Mouse (Mus musculus) CH12.LX (cell line): ENCODE measurements around the gene Xntrpc. TPM values are rescaled to one million over a fixed set of nuclear protein-coding genes. Genes with fewer than 3 reads are reported as not detected.

Experiments
- DNase-seq: peaks from one replicate; pipeline ENCODE4 v3.0.0-alpha.2; 2013; ENCODE audit errors: extremely low read depth
- H3K27ac ChIP-seq: 2 replicates; pipeline ENCODE4 v1.5.1; 2012; ENCODE audit warnings: low read depth, mild to moderate bottlenecking, control low read depth, moderate library complexity; ENCODE audit not compliant: insufficient read depth
- H3K27me3 ChIP-seq: replicated peaks from 2 replicates; pipeline ENCODE3; 2012; ENCODE audit warnings: inconsistent platforms
- H3K36me3 ChIP-seq, 2 experiments: replicated peaks in 1 of 2; 2 replicates each; pipeline versions ENCODE3 to v1.6.1; 2012; ENCODE audit warnings: inconsistent platforms in 1 of 2, low read length in 1 of 2, mild to moderate bottlenecking in 1 of 2, mixed read lengths in 1 of 2, moderate library complexity in 1 of 2; ENCODE audit not compliant: control insufficient read depth in 1 of 2, insufficient read depth in 1 of 2
- H3K4me1 ChIP-seq, 2 experiments: 2 replicates each; pipeline ENCODE4 v1.6.1; 2012; ENCODE audit warnings: inconsistent platforms in 1 of 2, moderate library complexity in 1 of 2; ENCODE audit not compliant: insufficient read depth in 2 of 2, control insufficient read depth in 1 of 2
- H3K4me2 ChIP-seq: 2 replicates; pipeline ENCODE4 v1.6.1; 2012; ENCODE audit warnings: low read depth, mild to moderate bottlenecking, control low read depth; ENCODE audit not compliant: poor library complexity, insufficient read depth, severe bottlenecking
- H3K4me3 ChIP-seq, 3 experiments: fragments of 150-350 bp in 1 of 3; sonication (generic) in 1 of 3; replicated peaks in 1 of 3; 2 replicates each; pipeline versions ENCODE3 to v1.5.1; 2011 to 2012; ENCODE audit warnings: low read depth in 2 of 3, low read length in 2 of 3, mild to moderate bottlenecking in 2 of 3, moderate library complexity in 2 of 3, control low read depth in 1 of 3, improper control_type of control experiment in 1 of 3, inconsistent platforms in 1 of 3, mixed read lengths in 1 of 3; ENCODE audit not compliant: poor library complexity in 1 of 3
- H3K79me2 ChIP-seq: replicated peaks from 2 replicates; pipeline ENCODE4 v1.6.1; 2012; ENCODE audit warnings: mild to moderate bottlenecking, moderate library complexity; ENCODE audit not compliant: control insufficient read depth, poor library complexity, insufficient read depth, severe bottlenecking; ENCODE audit errors: extremely low read depth
- H3K9ac ChIP-seq: 2 replicates; pipeline ENCODE4 v1.6.1; 2012; ENCODE audit warnings: low read depth, mild to moderate bottlenecking, control low read depth, moderate library complexity; ENCODE audit not compliant: insufficient read depth
- H3K9me3 ChIP-seq: replicated peaks from 2 replicates; pipeline ENCODE3; 2012; ENCODE audit warnings: low read length, inconsistent platforms, mixed read lengths
- BHLHE40 ChIP-seq: IDR thresholded peaks from 2 replicates; pipeline ENCODE4 v1.6.1; 2011; ENCODE audit warnings: mild to moderate bottlenecking, low read depth, low read length, improper control_type of control experiment
- CHD1 ChIP-seq: IDR thresholded peaks from 2 replicates; pipeline ENCODE4 v1.6.1; 2012; ENCODE audit warnings: low read depth, low read length, improper control_type of control experiment, inconsistent platforms
- CHD2 ChIP-seq: IDR thresholded peaks from 2 replicates; pipeline ENCODE4 v1.6.1; 2011; ENCODE audit warnings: low read length, improper control_type of control experiment
- CTCF ChIP-seq, 2 experiments: IDR thresholded peaks in 1 of 2; conservative IDR thresholded peaks in 1 of 2; 2 replicates each; pipeline ENCODE4 v1.5.1; 2011 to 2012; ENCODE audit warnings: low read depth in 2 of 2, low read length in 2 of 2, improper control_type of control experiment in 1 of 2, inconsistent platforms in 1 of 2, mild to moderate bottlenecking in 1 of 2, moderate library complexity in 1 of 2
- E2F4 ChIP-seq: IDR thresholded peaks from 2 replicates; pipeline ENCODE4 v1.6.1; 2011; ENCODE audit warnings: low read depth, low read length, improper control_type of control experiment; ENCODE audit not compliant: insufficient replicate concordance
- EP300 ChIP-seq: IDR thresholded peaks from 2 replicates; pipeline ENCODE4 v1.6.1; 2011; ENCODE audit warnings: low read length, improper control_type of control experiment
- MAFK ChIP-seq: IDR thresholded peaks from 2 replicates; pipeline ENCODE4 v1.6.1; 2011; ENCODE audit warnings: low read length, improper control_type of control experiment; ENCODE audit not compliant: insufficient replicate concordance
- NELFE ChIP-seq: IDR thresholded peaks from 2 replicates; pipeline ENCODE4 v1.6.1; 2011; ENCODE audit warnings: low read depth, low read length, improper control_type of control experiment
- POLR2AphosphoS2 ChIP-seq: IDR thresholded peaks from 2 replicates; pipeline ENCODE4 v1.6.1; 2011; ENCODE audit warnings: low read depth, low read length, improper control_type of control experiment
- RAD21 ChIP-seq: IDR thresholded peaks from 2 replicates; pipeline ENCODE4 v1.6.1; 2011; ENCODE audit warnings: low read depth, mild to moderate bottlenecking, low read length, improper control_type of control experiment, moderate library complexity
- SIN3A ChIP-seq: IDR thresholded peaks from 2 replicates; pipeline ENCODE4 v1.6.1; 2012; ENCODE audit warnings: low read length, improper control_type of control experiment, inconsistent platforms
- TBP ChIP-seq: conservative IDR thresholded peaks from 2 replicates; pipeline ENCODE4 v1.6.1; 2011; ENCODE audit warnings: low read depth, low read length, improper control_type of control experiment
- USF1 ChIP-seq: IDR thresholded peaks from 2 replicates; pipeline ENCODE4 v1.6.1; 2014; ENCODE audit warnings: low read depth, mild to moderate bottlenecking, inconsistent platforms, low read length, improper control_type of control experiment
- ZC3H11A ChIP-seq: IDR thresholded peaks from 2 replicates; pipeline ENCODE4 v1.6.1; 2012; ENCODE audit warnings: low read depth, mild to moderate bottlenecking, inconsistent platforms, low read length, improper control_type of control experiment
- dilution Hi-C: fragments of 300-500 bp; cut with MboI; formaldehyde crosslinking; loops from 2 replicates; pipeline ENCODE4 v1.14.3; 2020; ENCODE audit warnings: low sequenced_read_pairs; ENCODE audit not compliant: extremely low pct_unique_long_range_greater_than_20kb, extremely low pct_ligation_motif_present
- in situ Hi-C: fragments of 300-500 bp; cut with MboI; formaldehyde crosslinking; loops from 3 replicates; pipeline ENCODE4 v1.14.3; 2019; ENCODE audit warnings: low sequenced_read_pairs, low pct_ligation_motif_present, low pct_unique_long_range_greater_than_20kb, mixed read lengths
- polyA plus RNA-seq: library from polyadenylated mRNA; unstranded; fragments of >175 nt; gene quantifications from 2 replicates; pipeline ENCODE4 v1.2.1, GENCODE M21; 2012; ENCODE audit warnings: low read depth; ENCODE audit not compliant: insufficient read length
- total RNA-seq, 2 experiments: library from RNA; depleted of rRNA; stranded (reverse); fragments of 300-350 nt in 1 of 2; fragments of >200 nt in 1 of 2; gene quantifications; 2 replicates each; pipeline ENCODE4 v1.2.3; 2012 to 2014

Xntrpc gene
- total and polyA plus RNA-seq, 3 experiments = 0.64 to 1.9 (median 1.7) TPM

DNA sequence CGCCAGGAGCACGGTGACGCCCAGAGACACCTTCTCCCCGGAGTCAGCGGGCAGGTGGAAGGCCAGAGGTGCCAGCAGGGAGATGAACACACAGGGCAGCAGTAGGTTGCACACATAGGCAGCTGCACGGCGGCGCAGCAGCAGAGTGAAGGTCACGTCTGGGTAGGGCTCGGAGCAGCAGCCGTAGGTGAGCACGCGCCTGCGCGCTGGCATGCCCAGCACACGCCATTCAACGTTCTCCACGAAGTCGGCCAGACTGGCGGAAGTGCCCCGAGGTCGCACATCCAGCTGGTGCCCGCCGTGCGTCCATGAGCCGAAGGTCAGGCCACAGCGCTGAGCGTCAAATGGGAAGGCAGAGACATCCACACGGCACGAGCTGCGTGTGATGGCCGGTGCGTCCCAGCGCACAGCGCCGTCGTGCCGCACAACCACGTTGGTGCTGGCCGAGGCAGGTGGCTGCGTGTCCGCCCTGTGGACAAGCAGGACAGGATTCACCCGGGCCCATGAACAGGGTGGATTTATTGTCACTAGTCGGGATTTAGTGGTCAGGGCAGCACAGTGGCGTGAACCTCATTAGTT is 47.7 kb downstream of the Xntrpc start:
- DNase-seq = no peak
- Histone ChIP-seq H3K9ac (no peak overlapping the region), H3K27me3 (no peaks in the 10 kb centered on the region), H3K4me2 (no peak overlapping the region), H3K27ac (no peak overlapping the region), H3K4me3 (no peak overlapping the region), H3K9me3 (no peaks in the 10 kb centered on the region), H3K4me1 (peaks cover 2 to 21% of the 10 kb centered on the region in 2 experiments; a peak in 3 of 4 replicates), H3K79me2 (no peaks in the 10 kb centered on the region), H3K36me3 (peaks cover 0 to 3% of the 10 kb centered on the region in 2 experiments)
- no peak for TF ChIP-seq BHLHE40
- no peak for TF ChIP-seq USF1
- no peak for TF ChIP-seq NELFE
- no peak for TF ChIP-seq MAFK
- no peak for TF ChIP-seq ZC3H11A
- no peak for TF ChIP-seq EP300
- TF ChIP-seq RAD21 = no peak
- no peak for TF ChIP-seq E2F4
- no peak for TF ChIP-seq CHD1
- no peak for TF ChIP-seq TBP
- in situ Hi-C loops (no loop called here), dilution Hi-C loops (no loop called here)

DNA sequence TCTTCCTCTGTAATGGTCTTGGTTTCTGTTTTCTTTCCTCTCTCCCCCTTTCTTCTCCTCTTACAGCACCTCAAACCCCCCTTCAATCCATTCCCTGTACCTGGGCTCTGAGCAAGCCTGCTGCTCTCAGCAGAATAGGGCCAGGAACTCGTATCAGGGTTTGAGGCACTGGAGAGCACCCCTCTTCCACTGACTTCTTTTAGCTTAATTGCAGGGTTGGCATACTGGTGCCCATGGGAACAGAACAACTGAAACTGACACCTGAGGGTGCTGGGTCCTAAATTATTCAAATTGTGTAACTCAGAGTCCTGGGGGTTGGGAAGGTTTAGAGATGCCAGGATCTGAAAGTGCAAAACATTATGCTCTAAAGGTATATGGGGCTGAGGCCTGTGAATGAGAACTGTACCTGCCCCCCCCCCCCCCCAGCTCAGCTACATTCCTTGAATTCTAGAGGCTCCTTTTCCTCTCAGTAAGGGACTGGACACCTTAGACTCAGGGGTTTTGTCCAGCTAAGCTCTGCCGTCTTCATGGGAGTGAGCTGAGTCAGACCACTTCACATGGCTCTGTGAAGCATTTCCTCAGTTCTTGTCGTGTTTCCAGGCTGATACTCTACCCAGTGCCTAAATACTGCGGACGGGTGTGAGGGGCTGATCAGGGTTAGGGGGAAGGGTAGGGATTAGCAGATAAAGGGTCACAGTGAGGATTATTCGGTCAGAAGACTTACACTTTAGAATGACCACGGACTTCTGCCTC is 51.2 kb downstream of the Xntrpc start, which contains the start of gene Chrna10:
Gene Chrna10, minus strand, starts transcription at position 250 of the 753 bp plus-strand sequence.
- in situ Hi-C loops = no loop called here

More for the DNA sequence above, 51.2 kb downstream of the Xntrpc start, which contains the start of gene Chrna10:
- dilution Hi-C loops = no loop called here
- TF ChIP-seq CTCF (conservative IDR thresholded peaks at IDR 0.05 in 1 of 2, IDR thresholded peaks at IDR 0.05 in 1 of 2; ENCODE audit: low read depth in 2 of 2, low read length in 2 of 2) = no peak
- TF ChIP-seq POLR2AphosphoS2 = no peak
- no peak for TF ChIP-seq CHD2
- no peak for TF ChIP-seq SIN3A
- TF ChIP-seq TBP = no peak
- H3K4me3 ChIP-seq = no peak within 1 kb of the TSS
- H3K36me3 ChIP-seq = peaks cover 25 to 36% of the 10 kb centered on the region in 2 experiments
- no peaks in the 10 kb centered on the region for H3K9me3 ChIP-seq
- no peak within 1 kb of the TSS for H3K4me2 ChIP-seq
- no peak within 1 kb of the TSS for H3K27ac ChIP-seq
- DNase-seq = peak; percentile 9
- no peaks in the 10 kb centered on the region for H3K27me3 ChIP-seq
- no peaks in the 10 kb centered on the region for H3K79me2 ChIP-seq
- H3K9ac ChIP-seq = no peak within 1 kb of the TSS
- peaks cover 2 to 21% of the 10 kb centered on the region in 2 experiments; a peak in 3 of 4 replicates for H3K4me1 ChIP-seq
